Mouse (Mus musculus) retina, postnatal 1 day (tissue): ENCODE data around the gene Pus1.
"Not testable (repeated sequence)": the region's sequence is repeated elsewhere in the genome, so short reads cannot be mapped to it uniquely, and the experiment has no call there.

Experiments
- DNase-seq: peaks from one replicate; pipeline ENCODE4 v3.0.0-alpha.2; 2012

The Pus1 gene

DNA sequence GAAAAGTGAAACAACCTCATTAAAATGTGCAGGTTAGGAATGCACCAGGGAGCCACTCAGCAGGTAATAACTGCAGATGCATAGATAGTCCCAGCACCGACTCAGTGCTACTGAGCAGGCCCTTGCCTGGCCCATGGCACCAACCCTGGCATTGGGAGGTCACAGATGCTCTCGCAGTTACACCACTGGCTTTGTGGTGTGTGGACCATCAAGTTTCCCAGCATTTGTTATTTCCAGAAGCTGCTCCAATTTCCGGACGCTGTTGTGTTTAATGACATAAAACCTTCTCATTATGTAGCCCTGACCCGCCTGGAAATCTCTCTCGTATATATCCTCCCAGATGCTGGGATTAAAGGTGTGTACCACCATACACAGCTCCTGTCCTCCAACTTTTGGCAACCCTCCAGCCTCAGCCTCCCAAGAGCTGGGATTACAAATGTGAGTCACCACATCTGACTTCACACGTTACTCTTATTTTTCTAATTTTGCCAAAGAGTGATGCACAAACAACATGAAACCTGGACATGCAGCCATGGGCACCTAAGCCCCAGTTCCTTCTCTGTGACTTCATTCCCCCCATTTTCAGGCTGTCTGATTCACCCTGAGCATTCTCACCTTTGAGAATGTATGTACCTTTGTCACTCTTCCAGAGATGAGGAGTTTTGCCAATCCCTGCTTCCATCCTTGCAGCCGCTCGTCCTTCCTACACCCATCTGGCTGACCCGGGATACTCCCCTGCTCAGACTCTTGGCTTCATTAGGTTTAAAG, 486 bp upstream of the Pus1 start:
- no peak for DNase-seq

DNA sequence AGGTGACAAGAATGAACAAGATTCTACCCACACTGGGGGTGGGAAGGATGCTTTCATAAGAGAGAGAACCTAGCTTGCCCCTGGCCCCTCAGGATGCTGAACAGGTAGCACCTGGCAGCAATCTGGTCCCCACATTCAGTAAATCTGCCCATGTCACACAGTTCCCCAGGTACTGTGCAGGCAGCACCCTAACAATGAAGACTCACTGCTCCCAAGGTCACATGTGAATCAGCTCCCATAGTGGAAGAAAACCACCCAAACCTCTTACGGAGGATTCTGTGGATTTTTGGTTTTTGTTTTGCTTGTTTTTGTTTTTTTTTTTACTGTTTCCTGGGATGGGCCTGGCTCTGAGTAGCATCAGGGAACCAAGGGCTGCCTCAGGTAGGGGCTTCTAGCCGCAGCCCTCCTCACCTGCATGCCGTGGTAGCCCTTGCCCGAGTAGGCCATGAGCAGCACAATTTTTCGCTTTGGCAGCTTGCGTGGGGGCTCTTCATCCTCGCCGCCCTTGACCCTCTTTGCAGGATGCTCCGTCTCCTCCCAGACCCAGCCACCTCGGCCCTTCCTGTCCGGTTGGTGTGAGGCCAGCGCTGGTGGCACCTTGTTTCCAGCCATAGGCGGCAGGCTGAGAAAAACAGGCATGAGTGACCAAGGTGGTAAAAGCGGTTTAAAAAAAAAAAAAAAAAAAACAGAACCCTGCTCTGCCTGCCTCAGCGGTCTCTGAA, 1.0 kb downstream of the Pus1 start:
- no peak for DNase-seq

DNA sequence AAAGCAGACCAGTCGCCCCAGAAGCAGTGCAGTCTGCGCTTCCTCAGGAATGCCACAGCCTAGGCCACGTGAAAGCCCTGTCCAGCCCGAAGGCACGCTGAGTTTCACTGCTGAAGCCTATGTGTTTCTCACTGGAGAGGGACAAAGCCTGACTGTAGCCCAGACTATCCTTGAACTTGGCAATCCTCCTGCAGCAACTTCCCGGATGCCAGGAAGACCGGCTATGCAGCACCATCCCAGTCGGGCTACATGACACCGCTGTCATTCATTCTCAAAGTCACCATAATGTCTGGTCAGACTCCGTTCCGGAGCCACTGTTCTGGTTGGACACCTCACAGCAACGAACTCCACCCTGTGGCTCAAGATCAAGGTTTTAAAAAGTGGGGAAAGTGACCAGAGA, 2.2 kb downstream of the Pus1 start:
- no peak for DNase-seq

DNA sequence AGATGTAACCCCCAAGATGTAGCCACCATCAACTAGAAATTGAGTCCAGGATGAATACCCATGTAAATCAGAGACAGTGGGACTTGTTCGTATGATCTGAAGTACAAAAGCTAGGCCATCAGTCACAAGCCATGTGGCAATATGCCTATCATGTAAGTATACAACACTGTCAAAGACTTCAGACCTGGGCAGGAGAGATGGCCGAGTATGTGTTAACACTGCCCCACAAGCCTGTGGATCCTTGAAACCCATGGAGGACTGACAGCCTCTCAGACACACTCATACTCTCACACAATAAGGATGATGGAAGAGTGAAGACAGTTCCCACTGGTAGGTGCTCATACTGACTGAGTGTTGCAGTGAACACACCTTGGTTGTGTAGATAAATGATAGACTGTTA, 4.3 kb downstream of the Pus1 start:
- no peak for DNase-seq

DNA sequence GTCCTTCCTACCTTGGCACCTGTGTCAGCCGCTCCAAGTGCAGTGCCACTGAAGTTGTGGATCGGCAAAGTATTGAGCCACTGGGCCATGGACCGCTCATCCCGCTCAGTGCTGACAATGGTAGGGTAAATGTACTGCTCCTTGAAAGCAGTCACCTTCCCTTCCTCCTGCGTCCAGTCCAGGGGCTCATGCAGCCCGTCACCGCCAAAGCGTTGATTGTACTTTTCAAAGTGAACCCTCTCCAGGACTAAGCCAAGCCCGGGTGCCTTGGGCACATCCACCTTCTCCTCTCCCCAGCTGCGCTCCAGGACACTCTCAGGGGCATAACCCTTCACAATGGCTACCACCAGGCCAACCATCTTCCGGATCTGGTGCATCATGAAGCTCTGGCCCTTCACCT, 5.9 kb downstream of the Pus1 start:
- no peak for DNase-seq

DNA sequence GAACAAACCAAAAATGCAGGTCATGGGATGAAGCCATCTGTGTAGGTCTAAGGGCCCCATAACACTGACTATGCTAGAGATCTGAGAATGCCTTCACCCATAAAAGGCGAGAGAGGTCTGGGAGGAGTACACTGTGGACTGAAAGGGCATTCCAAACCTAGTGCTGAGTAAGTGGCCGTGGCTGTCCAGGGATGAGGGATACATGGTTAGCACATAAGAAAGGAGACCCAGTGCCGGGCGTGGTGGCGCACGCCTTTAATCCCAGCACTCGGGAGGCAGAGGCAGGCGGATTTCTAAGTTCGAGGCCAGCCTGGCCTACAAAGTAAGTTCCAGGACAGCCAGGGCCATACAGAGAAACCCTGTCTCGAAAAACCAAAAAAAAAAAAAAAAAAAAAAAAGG, 7.5 kb downstream of the Pus1 start:
- DNase-seq: not testable (repeated sequence)

DNA sequence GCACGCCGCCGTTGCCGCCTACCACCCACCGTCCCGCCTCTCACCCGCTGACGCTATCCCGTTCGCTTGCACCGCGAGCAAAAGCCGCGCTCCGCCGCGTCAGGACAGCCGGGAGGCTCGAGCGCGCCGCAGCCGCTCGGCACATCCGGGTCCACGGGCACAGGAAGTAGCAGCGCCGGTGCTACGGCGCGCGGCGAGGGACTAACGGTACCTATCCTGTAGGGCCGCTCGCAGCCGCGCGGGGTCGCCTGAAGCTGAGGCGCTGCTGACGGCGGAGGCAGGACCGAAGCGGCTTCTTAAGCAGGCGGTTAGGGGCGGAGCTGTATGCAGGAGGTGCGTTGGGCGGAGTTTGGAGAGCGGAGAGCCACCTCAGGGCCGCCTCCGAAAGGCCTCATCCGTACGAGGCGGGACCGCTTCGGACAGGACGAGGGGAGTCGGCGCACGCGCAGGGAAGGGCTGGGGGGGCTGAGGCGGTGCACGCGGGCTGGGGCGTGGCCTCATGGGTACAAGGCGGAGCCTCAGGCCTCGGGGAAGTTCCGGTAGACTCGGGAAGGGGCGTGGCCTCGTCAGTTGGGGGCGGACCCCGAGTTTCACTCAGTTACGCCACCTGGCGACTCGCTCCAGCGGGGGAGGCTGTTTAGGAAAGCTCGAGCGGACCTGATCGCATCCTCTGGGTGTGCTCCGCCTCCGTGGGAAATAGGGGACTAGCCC, 9.9 kb downstream of the Pus1 start, which contains the start of gene Ep400:
Ep400 (minus strand) TSS at position 270 of the 711 bp plus-strand sequence.
- peak; percentile 100 for DNase-seq

DNA sequence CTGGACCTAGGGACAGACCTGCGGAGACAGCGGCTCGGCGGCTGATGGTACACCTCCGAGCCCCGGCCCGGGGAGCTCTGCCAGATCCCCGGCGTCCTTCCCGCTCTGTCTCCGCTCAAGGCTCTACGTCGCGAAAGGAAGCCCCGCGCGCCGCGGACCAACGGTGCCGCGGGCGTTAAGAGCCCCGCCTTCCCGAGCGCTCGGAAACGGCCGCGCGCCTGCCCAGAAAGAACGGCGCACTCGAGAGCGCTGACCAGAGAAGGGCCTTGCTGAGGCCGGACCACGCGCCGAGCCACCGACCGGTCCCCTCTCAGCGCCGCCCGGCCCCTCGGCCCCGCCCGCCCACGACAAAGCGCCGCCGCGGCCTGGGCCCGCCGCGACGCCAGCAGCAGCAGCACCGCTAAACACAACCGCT, 10.4 kb downstream of the Pus1 start:
- DNase-seq: no peak

DNA sequence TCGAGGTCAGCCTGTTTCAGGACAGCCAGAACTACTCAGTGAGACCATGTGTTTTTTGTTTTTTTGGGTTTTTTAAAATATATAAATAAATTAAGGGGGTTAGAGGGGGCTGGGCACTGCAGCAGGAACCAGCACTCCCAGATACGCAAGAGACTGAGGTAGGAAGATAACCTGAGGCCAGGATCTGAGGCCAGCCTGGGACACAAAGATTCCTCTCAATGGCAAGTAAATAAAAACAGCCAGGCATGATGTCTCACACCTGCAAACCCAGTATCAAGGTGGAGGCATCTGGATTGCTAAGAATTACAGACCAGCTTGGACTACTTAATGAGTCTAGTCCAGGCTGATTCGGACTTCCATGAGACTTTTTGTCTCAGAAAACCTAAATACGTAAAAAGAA, 11.2 kb downstream of the Pus1 start:
- DNase-seq: no peak

DNA sequence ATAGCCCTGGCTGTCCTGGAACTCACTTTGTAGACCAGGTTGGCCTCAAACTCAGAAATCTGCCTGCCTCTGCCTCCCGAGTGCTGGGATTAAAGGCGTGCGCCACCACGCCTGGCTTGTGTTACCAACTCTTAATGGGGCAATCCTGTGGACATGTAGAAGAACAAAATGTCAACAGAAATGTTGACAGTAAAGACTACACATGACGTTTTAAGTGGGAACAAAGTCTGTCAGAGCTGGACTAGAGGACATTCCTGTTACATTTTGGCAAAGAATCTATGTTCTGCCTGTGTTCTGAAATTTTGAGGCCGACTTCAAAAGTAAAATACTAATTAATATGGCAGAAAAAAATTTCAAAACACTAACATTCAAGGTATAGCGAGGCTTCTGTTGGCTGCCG, 16.6 kb downstream of the Pus1 start:
- DNase-seq: no peak

DNA sequence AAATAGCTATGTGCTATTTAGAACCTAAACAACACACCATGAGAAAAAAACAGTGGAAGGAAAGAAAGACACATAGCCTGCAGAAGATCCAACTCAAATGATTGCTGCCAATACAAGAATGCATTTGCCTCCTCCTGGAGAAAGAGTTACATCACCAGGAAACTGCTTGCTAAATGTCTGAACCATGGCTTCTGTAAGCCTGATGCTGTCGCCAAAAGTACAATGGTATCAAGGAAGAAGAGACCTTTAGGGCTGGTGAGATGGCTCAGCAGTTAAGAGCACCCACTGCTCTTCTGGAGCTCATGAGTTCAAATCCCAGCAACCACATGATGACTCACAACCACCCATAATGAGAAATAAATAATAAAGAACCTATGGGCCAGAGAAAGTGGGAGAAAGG, 35.4 kb downstream of the Pus1 start:
- DNase-seq: no peak

DNA sequence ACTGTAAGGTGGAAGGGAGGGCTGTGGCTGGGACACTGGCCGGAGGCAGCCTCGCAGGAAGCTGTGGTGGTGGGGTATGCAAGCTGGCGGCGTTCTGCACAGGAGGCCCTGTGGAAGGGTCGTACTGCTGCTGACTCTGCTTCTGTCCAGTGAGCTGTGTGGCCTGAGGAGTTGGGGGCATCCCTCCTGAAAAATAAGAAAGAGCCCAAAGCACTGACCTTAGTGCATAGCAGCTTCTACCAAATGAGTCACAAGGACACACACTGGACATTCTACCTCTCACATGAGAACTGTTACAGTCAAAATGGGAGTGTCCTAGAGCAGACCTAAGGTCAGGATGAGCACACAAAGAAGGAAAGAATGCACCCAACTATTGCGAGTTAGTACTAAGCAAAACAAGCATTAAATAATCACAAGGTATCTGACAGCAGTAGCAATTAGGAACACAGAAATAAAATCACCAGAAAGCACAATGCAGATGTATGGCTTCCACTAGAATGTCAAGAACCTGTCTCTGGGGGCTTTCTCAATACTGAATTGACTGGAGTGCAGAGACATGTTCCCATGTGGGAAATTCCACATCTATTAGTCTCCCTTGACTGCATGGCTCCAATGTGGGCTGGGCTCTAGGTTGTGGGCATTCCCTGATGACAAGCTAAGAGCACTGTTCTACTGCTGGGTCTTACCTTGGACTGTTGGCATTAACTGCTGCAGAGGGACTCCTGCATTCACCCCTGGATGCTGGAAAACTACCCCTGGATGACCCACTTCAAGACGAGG, 40.8 kb downstream of the Pus1 start:
- DNase-seq: no peak

DNA sequence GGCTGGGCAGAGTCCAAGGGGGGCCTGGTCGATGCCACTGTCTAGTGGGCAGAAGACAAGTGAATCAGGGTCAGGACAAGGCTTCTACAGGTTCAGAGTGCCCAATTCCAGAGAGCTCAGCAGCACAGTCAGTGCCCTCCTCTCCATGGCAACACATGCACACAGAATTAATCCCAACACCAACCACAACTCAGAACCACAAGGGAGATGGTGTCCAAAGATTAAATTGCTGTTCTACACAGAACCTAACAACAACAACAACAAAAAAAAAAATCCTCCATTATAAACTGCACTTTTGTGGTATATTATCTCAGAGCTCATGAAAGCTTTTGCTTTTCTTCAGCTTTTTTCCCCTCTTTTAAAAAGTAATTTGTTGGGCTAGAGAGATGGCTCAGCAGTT, 44.9 kb downstream of the Pus1 start:
- no peak for DNase-seq

DNA sequence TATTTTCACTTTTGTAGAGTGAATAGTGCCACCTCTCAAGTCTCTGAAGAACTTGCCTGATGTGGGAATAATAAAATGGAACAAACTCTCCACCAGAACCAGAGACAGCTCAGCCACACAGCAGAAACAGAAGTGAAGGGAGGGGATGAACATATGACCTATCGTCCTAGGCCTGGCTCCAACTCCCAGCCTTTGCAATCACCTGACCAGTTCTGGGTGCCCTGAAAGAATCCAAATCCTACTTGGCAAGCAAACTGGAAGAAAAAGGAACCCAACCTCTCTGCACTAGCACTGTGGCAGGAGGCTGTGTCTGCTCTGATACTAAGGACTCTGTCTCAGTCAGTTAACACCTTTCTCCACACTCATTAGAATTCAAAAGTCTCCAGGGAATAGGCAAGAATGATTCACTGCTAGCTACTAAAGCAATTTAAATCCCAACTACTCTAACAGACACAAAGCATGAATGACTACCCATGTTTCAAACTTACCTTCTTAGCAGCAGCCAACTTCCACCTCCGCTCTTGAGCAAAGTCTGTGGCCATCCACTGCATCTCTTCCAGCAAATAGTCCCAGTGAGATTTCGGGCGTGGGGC, 47.1 kb downstream of the Pus1 start:
- no peak for DNase-seq

DNA sequence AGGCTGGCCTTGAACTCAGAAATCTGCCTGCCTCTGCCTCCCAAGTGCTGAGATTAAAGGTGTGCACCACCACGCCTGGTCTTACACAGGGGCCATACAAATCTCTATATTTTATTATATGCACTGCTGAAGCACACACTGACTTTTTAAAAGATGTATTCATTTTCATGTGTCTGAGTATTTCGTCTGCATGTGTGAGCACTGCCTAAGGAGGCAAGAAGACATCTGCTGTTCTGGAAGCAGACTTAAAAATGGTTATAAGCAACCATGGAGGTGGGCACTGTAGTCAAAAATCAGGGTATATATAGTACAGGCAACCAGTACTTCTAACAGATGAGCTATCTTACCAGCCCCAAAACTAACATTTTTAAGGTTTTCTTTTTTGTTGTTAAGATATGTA, 49.2 kb downstream of the Pus1 start:
- no peak for DNase-seq

DNA sequence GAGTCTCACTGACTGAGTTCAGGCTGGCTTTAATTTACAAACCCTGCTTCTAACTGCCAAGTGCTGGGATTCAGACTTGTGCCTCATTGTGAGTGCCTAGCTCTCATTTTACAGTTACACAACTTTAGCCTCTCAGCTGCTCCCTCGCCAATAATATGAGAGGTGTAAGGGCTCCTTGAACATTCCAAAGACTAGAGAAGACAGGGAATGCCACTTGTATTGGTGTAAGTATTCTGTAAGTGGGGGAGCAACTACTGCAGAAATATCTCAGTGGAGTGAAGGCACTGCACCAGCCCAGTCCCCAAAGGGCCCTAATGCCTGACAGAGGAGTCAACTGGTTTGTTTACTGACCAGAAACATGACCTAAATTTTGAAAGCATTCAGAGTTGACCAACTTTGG, 52.6 kb downstream of the Pus1 start:
- DNase-seq: no peak
